Comparison of ENCODE assay signal across 17 mouse cellular contexts in the genomic region with DNA sequence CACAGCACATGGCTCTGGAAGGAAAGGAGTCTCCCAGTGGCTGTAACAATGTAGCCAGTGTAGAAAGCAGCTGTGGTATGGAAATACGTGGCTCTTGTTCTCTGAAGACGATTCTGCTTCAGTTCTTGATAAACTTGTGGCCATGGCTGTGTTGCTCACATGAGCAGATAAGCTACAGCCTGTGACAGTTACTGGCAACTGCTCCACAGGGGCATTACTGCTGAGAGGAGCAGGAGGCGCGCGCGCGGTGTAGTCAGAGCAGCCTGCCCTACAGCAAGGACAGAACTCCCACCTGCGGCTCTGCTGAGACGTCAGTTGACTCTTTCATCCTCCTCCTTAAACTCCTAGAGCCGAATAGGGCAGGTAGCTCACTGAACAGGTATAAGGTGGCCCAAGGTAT.
DNase-seq lines count a peak whose midpoint lies in the region; ATAC-seq lines count a peak whose summit lies in the region.
"Had no signal": no experiment of that assay in that cellular context is flagged by ENCODE, and none has a peak within 500 bp of the region (broad histone marks: within the 10 kb centered on the region; RNA-seq: fewer than 3 reads in every experiment).

No protein-coding gene starts in this region.

- H3K9ac ChIP-seq in liver, embryonic 13.5 days: peak overlapping the region; percentile 23; the same call in 1 of the 2 replicates
- H3K9ac ChIP-seq: embryonic facial prominence, embryonic 15.5 days; forebrain, embryonic 13.5 days; midbrain, embryonic 12.5 days had no signal

- H3K4me3 ChIP-seq in heart, embryonic 10.5 days: no peak overlapping the region
- H3K4me3 ChIP-seq in megakaryocyte, embryonic 14.5 days (replicated peaks): peak overlapping the region; percentile 84
- H3K4me3 ChIP-seq in liver, embryonic 13.5 days (replicated peaks): peak overlapping the region; percentile 30
- H3K4me3 ChIP-seq: embryonic facial prominence, embryonic 15.5 days; forebrain, embryonic 13.5 days; midbrain, embryonic 12.5 days had no signal

- peaks cover 34% of the 10 kb centered on the region; the same call in 1 of the 2 replicates for H3K36me3 ChIP-seq in heart, embryonic 10.5 days
- peaks cover 36% of the 10 kb centered on the region for H3K36me3 ChIP-seq in megakaryocyte, embryonic 14.5 days (replicated peaks; ENCODE audit: low read length)
- H3K36me3 ChIP-seq in liver, embryonic 13.5 days: 0 out of 2 replicates have a peak, but pooled peaks cover 3% of the 10 kb centered on the region

- WGBS in heart, embryonic 10.5 days: 63% methylated on average over 10 of the region's 10 CpGs
- WGBS in liver, embryonic 13.5 days (ENCODE audit: insufficient replicate concordance): 19% methylated on average over 10 of the region's 10 CpGs

- H3K27ac ChIP-seq in heart, embryonic 10.5 days: peak overlapping the region; percentile 36; the same call in 1 of the 2 replicates
- peak overlapping the region; percentile 79 for H3K27ac ChIP-seq in liver, embryonic 13.5 days
- H3K27ac ChIP-seq: embryonic facial prominence, embryonic 15.5 days; forebrain, embryonic 13.5 days; midbrain, embryonic 12.5 days had no signal

- H3K27me3 ChIP-seq in heart, embryonic 10.5 days (ENCODE audit: insufficient read depth, poor library complexity, severe bottlenecking): no peaks in the 10 kb centered on the region
- no peaks in the 10 kb centered on the region for H3K27me3 ChIP-seq in megakaryocyte, embryonic 14.5 days (replicated peaks)
- H3K27me3 ChIP-seq in liver, embryonic 13.5 days: no peaks in the 10 kb centered on the region
- H3K27me3 ChIP-seq: embryonic facial prominence, embryonic 15.5 days; forebrain, embryonic 13.5 days; midbrain, embryonic 12.5 days had no signal

- no peak for ATAC-seq in megakaryocyte, adult 5-6 weeks (ENCODE audit: poor library complexity, severe bottlenecking)
- peak; percentile 91 for ATAC-seq in liver, embryonic 13.5 days (ENCODE audit: low read depth)
- ATAC-seq: forebrain, embryonic 13.5 days had no signal

- H3K4me2 ChIP-seq in liver, embryonic 13.5 days: peak overlapping the region; percentile 61
- H3K4me2 ChIP-seq: embryonic facial prominence, embryonic 15.5 days; forebrain, embryonic 13.5 days; midbrain, embryonic 12.5 days had no signal

- H3K4me1 ChIP-seq in heart, embryonic 10.5 days: peaks cover 17% of the 10 kb centered on the region
- H3K4me1 ChIP-seq in megakaryocyte, embryonic 14.5 days: peaks cover 85% of the 10 kb centered on the region
- H3K4me1 ChIP-seq in liver, embryonic 13.5 days (replicated peaks): peaks cover 47% of the 10 kb centered on the region
- H3K4me1 ChIP-seq: embryonic facial prominence, embryonic 15.5 days; forebrain, embryonic 13.5 days; midbrain, embryonic 12.5 days had no signal

- DNase-seq in heart, embryonic 10.5 days (ENCODE audit: low spot score): no peak
- DNase-seq in heart, adult 18-20 months: no peak
- DNase-seq in liver, embryonic 13.5 days: peak; percentile 50
- DNase-seq in testis, postnatal 10 days (ENCODE audit: low spot score): peak; percentile 56
- no peak for DNase-seq in lung, postnatal 25 days (ENCODE audit: low spot score)
- no peak for DNase-seq in cerebellum, adult 11-12 months
- DNase-seq: adrenal gland, adult 8-10 months; cerebellum, adult 9-10 months; gastrocnemius, postnatal 25 days; kidney, adult 2 months; lung, postnatal 10 days; right cerebral cortex, postnatal 4 days had no signal

- no peaks in the 10 kb centered on the region for H3K9me3 ChIP-seq in heart, embryonic 10.5 days
- no peaks in the 10 kb centered on the region for H3K9me3 ChIP-seq in megakaryocyte, embryonic 14.5 days
- no peaks in the 10 kb centered on the region for H3K9me3 ChIP-seq in liver, embryonic 13.5 days (replicated peaks)
- H3K9me3 ChIP-seq: embryonic facial prominence, embryonic 15.5 days; forebrain, embryonic 13.5 days; midbrain, embryonic 12.5 days had no signal

Comparison
In these comparisons a context has a peak if more than half of its experiments do, and no peak if none do; other contexts are left out.
1. DNase-seq: peak in liver, embryonic 13.5 days (single experiment) and testis, postnatal 10 days (single experiment); none in heart, embryonic 10.5 days (single experiment), heart, adult 18-20 months (0 of 2), lung, postnatal 25 days (single experiment) and cerebellum, adult 11-12 months (single experiment).